Mouse (Mus musculus): Measurements from ENCODE around the gene H2afv. TPM values are rescaled to one million over a fixed set of nuclear protein-coding genes. Genes with fewer than 3 reads are reported as not detected.
"Not testable (repeated sequence)": the region's sequence is repeated elsewhere in the genome, so short reads cannot be mapped to it uniquely, and the experiment has no call there.

Gene H2afv
- polyA plus RNA-seq, 2 experiments from 2014 or later, result 207 to 221 TPM

GRCm38 (mm10) chr11:6468541-6468940, 24.3 kb upstream of the H2afv start:
- no peak for ATAC-seq

- peak; percentile 84 for ATAC-seq
Measured at GRCm38 (mm10) chr11:6465122-6465521, 20.9 kb upstream of the H2afv start.

GRCm38 (mm10) chr11:6463159-6463837, 19.1 kb upstream of the H2afv start:
- ATAC-seq, result no peak

GRCm38 (mm10) chr11:6456083-6456482, 11.8 kb upstream of the H2afv start:
- ATAC-seq, result no peak

GRCm38 (mm10) chr11:6448155-6448554, 3.9 kb upstream of the H2afv start:
- ATAC-seq, result not testable (repeated sequence)

- ATAC-seq, result no peak
Measured at GRCm38 (mm10) chr11:6447493-6447892, 3.2 kb upstream of the H2afv start.

GRCm38 (mm10) chr11:6445951-6446350, 1.7 kb upstream of the H2afv start:
- no peak for ATAC-seq

- no peak for ATAC-seq
Measured at GRCm38 (mm10) chr11:6445441-6445840, 1.2 kb upstream of the H2afv start.

GRCm38 (mm10) chr11:6443727-6444076, 541 bp downstream of the H2afv start:
- no peak for ATAC-seq

GRCm38 (mm10) chr11:6443102-6443501, 1.1 kb downstream of the H2afv start:
- ATAC-seq, result no peak

GRCm38 (mm10) chr11:6442566-6442965, 1.7 kb downstream of the H2afv start:
- ATAC-seq, result no peak

GRCm38 (mm10) chr11:6440171-6440570, 4.1 kb downstream of the H2afv start:
- no peak for ATAC-seq

GRCm38 (mm10) chr11:6437667-6438066, 6.6 kb downstream of the H2afv start:
- ATAC-seq, result no peak

GRCm38 (mm10) chr11:6436442-6436841, 7.8 kb downstream of the H2afv start:
- ATAC-seq, result no peak

GRCm38 (mm10) chr11:6430186-6430585, 14.1 kb downstream of the H2afv start:
- ATAC-seq, result no peak

- no peak for ATAC-seq
Measured at GRCm38 (mm10) chr11:6420722-6421350, 23.4 kb downstream of the H2afv start.

- ATAC-seq, result no peak
Measured at GRCm38 (mm10) chr11:6420283-6420703, 23.9 kb downstream of the H2afv start.

- ATAC-seq, result not testable (repeated sequence)
Measured at GRCm38 (mm10) chr11:6419156-6419555, 25.1 kb downstream of the H2afv start.

- no peak for ATAC-seq
Measured at GRCm38 (mm10) chr11:6418751-6419150, 25.5 kb downstream of the H2afv start.

- ATAC-seq, result no peak
Measured at GRCm38 (mm10) chr11:6417490-6417889, 26.8 kb downstream of the H2afv start.

GRCm38 (mm10) chr11:6417069-6417468, 27.2 kb downstream of the H2afv start:
- ATAC-seq, result no peak

- ATAC-seq, result peak; percentile 78
Measured at GRCm38 (mm10) chr11:6416405-6417034, 27.7 kb downstream of the H2afv start.

GRCm38 (mm10) chr11:6415551-6416404, 28.5 kb downstream of the H2afv start:
- peak; percentile 75 for ATAC-seq

Data from activated CD4-positive, CD25-positive, alpha-beta regulatory T cell, adult 4 months (primary cell).